Comparison of ENCODE assay signal across 15 mouse cellular contexts in the genomic region with DNA sequence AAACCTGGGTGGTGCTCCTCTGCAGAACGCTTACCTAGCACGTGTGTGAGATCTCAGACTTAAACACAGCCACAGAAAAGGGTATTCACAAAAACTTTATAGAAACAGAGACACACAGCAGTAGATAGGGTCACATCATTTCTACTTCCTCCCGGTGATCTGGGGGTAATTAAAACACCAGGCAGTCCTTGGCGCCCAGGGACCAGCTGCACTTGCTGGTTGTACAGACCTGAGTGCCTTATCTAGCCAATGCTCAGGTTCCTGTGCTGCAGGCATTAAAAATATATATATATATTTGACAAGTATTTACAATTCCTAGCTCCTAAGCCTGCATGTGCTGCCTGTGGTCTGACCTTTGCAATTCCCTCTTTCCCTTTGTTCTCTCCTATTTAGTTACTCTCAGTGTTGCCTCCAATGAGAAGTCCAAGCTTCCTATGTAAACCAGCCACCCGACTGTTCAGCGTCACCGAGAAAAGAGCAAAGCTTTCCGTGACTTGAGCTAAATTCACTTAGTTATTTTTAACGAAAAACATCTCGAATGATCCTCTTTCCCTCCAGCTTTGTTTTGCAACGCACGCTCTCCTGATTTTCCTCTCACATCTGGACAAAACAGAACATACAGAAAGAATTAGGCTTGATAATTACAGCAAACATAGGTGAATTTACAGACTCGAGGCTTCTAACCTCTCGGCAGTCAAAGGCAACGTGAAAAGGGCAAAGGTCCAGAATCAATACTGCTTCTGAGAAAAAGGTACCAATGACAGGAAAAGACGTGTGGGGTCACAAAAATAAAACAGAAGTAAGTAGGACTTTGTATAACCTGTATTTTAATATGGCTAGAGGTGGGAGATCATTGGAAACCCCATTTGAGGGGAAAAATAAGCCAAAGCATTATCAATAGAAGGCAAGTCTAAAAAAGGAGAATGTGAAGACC.
A peak's percentile ranks its signal among the peaks of the same experiment; 100 is the strongest.
DNase-seq lines count a peak whose midpoint lies in the region; ATAC-seq and TF ChIP-seq lines count a peak whose summit lies in the region.
"Had no signal": no experiment of that assay in that cellular context is flagged by ENCODE, and none has a peak within 500 bp of the region (broad histone marks: within the 10 kb centered on the region; RNA-seq: fewer than 3 reads in every experiment).

No protein-coding gene starts in this region.

- H3K27me3 ChIP-seq in liver, adult 2 months (ENCODE audit: control insufficient read depth, insufficient read depth, low read length), result no peaks in the 10 kb centered on the region
- H3K27me3 ChIP-seq in embryonic facial prominence, embryonic 15.5 days, result no peaks in the 10 kb centered on the region
- no peaks in the 10 kb centered on the region for H3K27me3 ChIP-seq in limb, embryonic 15.5 days
- H3K27me3 ChIP-seq: heart, embryonic 13.5 days had no signal

- H3K27ac ChIP-seq in liver, adult 2 months (replicated peaks; ENCODE audit: insufficient read depth, low read depth, low read length), result no peak overlapping the region
- peak overlapping the region; percentile 87 for H3K27ac ChIP-seq in embryonic facial prominence, embryonic 15.5 days (replicated peaks)
- peak overlapping the region; percentile 63; the same call in 1 of the 2 replicates for H3K27ac ChIP-seq in limb, embryonic 15.5 days
- H3K27ac ChIP-seq: gastrocnemius, adult 2 months; heart, embryonic 13.5 days; hindbrain, embryonic 14.5 days; midbrain, embryonic 15.5 days; neural tube, embryonic 12.5 days had no signal

- peaks cover 10% of the 10 kb centered on the region for H3K4me1 ChIP-seq in liver, adult 2 months (ENCODE audit: control insufficient read depth, insufficient read depth, low read length)
- H3K4me1 ChIP-seq in embryonic facial prominence, embryonic 15.5 days, result peaks cover 28% of the 10 kb centered on the region
- H3K4me1 ChIP-seq in limb, embryonic 15.5 days, result peaks cover 22% of the 10 kb centered on the region

- peak; percentile 78 for DNase-seq in liver, adult 2 months (ENCODE audit: extremely low read depth, low read depth, low spot score)
- no peak for DNase-seq in liver
- DNase-seq in urinary bladder, adult 18-20 months (ENCODE audit: low spot score in 2 of 2), result no peak
- no peak for DNase-seq in left cerebral cortex, adult 18-20 months (ENCODE audit: low spot score in 2 of 2)
- DNase-seq in cerebellum, adult 9-10 months, result no peak
- DNase-seq: kidney, adult 8-10 months; lung, postnatal 4 days; thymus, postnatal 25 days had no signal

- H3K9ac ChIP-seq in liver, adult 2 months (ENCODE audit: low read depth, low read length), result no peak overlapping the region
- H3K9ac ChIP-seq in embryonic facial prominence, embryonic 15.5 days, result no peak overlapping the region
- H3K9ac ChIP-seq in limb, embryonic 15.5 days, result no peak overlapping the region
- H3K9ac ChIP-seq: heart, embryonic 13.5 days; hindbrain, embryonic 14.5 days; midbrain, embryonic 15.5 days; neural tube, embryonic 12.5 days had no signal

- TF ChIP-seq POLR2A in liver, adult 2 months (IDR thresholded peaks at IDR 0.05; ENCODE audit: extremely low read depth, insufficient read depth, low read length), result no peak

- H3K79me2 ChIP-seq in liver, adult 2 months (ENCODE audit: control insufficient read depth, insufficient read depth, low read length), result no peaks in the 10 kb centered on the region

- H3K36me3 ChIP-seq in liver, adult 2 months (ENCODE audit: control insufficient read depth, insufficient read depth, low read length), result no peaks in the 10 kb centered on the region
- no peaks in the 10 kb centered on the region for H3K36me3 ChIP-seq in embryonic facial prominence, embryonic 15.5 days
- no peaks in the 10 kb centered on the region for H3K36me3 ChIP-seq in limb, embryonic 15.5 days
- H3K36me3 ChIP-seq: heart, embryonic 13.5 days; midbrain, embryonic 15.5 days; neural tube, embryonic 12.5 days had no signal

- H3K4me3 ChIP-seq in liver, adult 2 months (ENCODE audit: insufficient read depth, low read depth, low read length), result peak overlapping the region; percentile 23; the same call in 1 of the 2 replicates
- H3K4me3 ChIP-seq in embryonic facial prominence, embryonic 15.5 days (replicated peaks), result no peak overlapping the region
- H3K4me3 ChIP-seq in limb, embryonic 15.5 days, result no peak overlapping the region
- H3K4me3 ChIP-seq: gastrocnemius, adult 2 months; heart, embryonic 13.5 days; midbrain, embryonic 15.5 days; neural tube, embryonic 12.5 days had no signal

- no peak for ATAC-seq in embryonic facial prominence, embryonic 15.5 days (ENCODE audit: insufficient number of reproducible peaks, low FRiP score, low TSS enrichment, low read depth)
- ATAC-seq in limb, embryonic 15.5 days (ENCODE audit: insufficient number of reproducible peaks, low FRiP score, low TSS enrichment, low read depth), result no peak
- ATAC-seq: midbrain, embryonic 15.5 days had no signal

- no peak for TF ChIP-seq CTCF in liver, adult 2 months (IDR thresholded peaks at IDR 0.05; ENCODE audit: low read depth, low read length)

- 30% methylated on average over 16 of the region's 16 CpGs for WGBS in liver, adult 2 months
- 23% methylated on average over 16 of the region's 16 CpGs for WGBS in embryonic facial prominence, embryonic 15.5 days
- 25% methylated on average over 16 of the region's 16 CpGs for WGBS in limb, embryonic 15.5 days

- H3K9me3 ChIP-seq in embryonic facial prominence, embryonic 15.5 days (replicated peaks), result no peaks in the 10 kb centered on the region
- H3K9me3 ChIP-seq in limb, embryonic 15.5 days, result no peaks in the 10 kb centered on the region
- H3K9me3 ChIP-seq: heart, embryonic 13.5 days; midbrain, embryonic 15.5 days; neural tube, embryonic 12.5 days had no signal

- no peak overlapping the region for H3K4me2 ChIP-seq in embryonic facial prominence, embryonic 15.5 days (replicated peaks)
- no peak overlapping the region for H3K4me2 ChIP-seq in limb, embryonic 15.5 days
- H3K4me2 ChIP-seq: heart, embryonic 13.5 days; hindbrain, embryonic 14.5 days; midbrain, embryonic 15.5 days; neural tube, embryonic 12.5 days had no signal
